Mouse (Mus musculus): ENCODE measurements around the gene Zc3h7b. TPM values are rescaled to one million over a fixed set of nuclear protein-coding genes. Genes with fewer than 3 reads are reported as not detected.

Zc3h7b gene
- total and polyA plus RNA-seq, 3 experiments = 18.2 to 108 (median 41.5) TPM

- peak; percentile 77 for DNase-seq (ENCODE audit: low read depth, low spot score)
- H3K9me3 ChIP-seq (replicated peaks; ENCODE audit: insufficient read depth, low read length) = no peaks in the 10 kb centered on the region
- H3K27ac ChIP-seq (ENCODE audit: control insufficient read depth, low read depth, low read length) = peak overlapping the region; percentile 58
- peak overlapping the region; percentile 72 for H3K9ac ChIP-seq (ENCODE audit: control insufficient read depth, low read depth, low read length, poor library complexity, severe bottlenecking)
- no peaks in the 10 kb centered on the region for H3K27me3 ChIP-seq (ENCODE audit: control insufficient read depth in 1 of 2, insufficient read depth in 2 of 2, low read length in 2 of 2)
- TF ChIP-seq E2F4 (IDR thresholded peaks at IDR 0.05; ENCODE audit: borderline replicate concordance, low read depth, low read length) (no peak), ZKSCAN1 (IDR thresholded peaks at IDR 0.05; ENCODE audit: low read depth, low read length) (no peak), KAT2A (conservative IDR thresholded peaks at IDR 0.05; ENCODE audit: low read depth, low read length) (no peak), ELF1 (IDR thresholded peaks at IDR 0.05; ENCODE audit: low read depth, low read length) (0 out of 2 replicates have a peak, but pooled peaks have one; percentile 30), CTCF (IDR thresholded peaks at IDR 0.05 in 2 of 3, conservative IDR thresholded peaks at IDR 0.05 in 1 of 3; ENCODE audit: control insufficient read depth in 1 of 3, insufficient read depth in 1 of 3, low read depth in 2 of 3, low read length in 3 of 3, poor library complexity in 1 of 3, severe bottlenecking in 1 of 3) (no peak), USF1 (IDR thresholded peaks at IDR 0.05; ENCODE audit: low read depth, low read length) (no peak), CHD2 (IDR thresholded peaks at IDR 0.05; ENCODE audit: low read length) (peak; percentile 30; the same call in 1 of the 2 replicates), POLR2AphosphoS2 (IDR thresholded peaks at IDR 0.05; ENCODE audit: low read length) (no peak), USF2 (IDR thresholded peaks at IDR 0.05; ENCODE audit: borderline replicate concordance in 1 of 2, insufficient read depth in 1 of 2, low read depth in 1 of 2, low read length in 2 of 2) (no peak), POLR2A (IDR thresholded peaks at IDR 0.05; ENCODE audit: control insufficient read depth in 1 of 2, insufficient read depth in 1 of 2, low read depth in 1 of 2, low read length in 2 of 2, poor library complexity in 1 of 2) (0 out of 4 replicates have a peak, but pooled peaks have one; percentile 8 to 29), MYB (IDR thresholded peaks at IDR 0.05; ENCODE audit: low read depth, low read length) (no peak), SIN3A (IDR thresholded peaks at IDR 0.05; ENCODE audit: low read length) (no peak), SMC3 (IDR thresholded peaks at IDR 0.05; ENCODE audit: low read depth, low read length) (no peak), MAFK (IDR thresholded peaks at IDR 0.05; ENCODE audit: borderline replicate concordance, low read depth, low read length) (no peak), MAZ (IDR thresholded peaks at IDR 0.05; ENCODE audit: low read depth, low read length) (peak; percentile 64; the same call in 1 of the 2 replicates), ZC3H11A (IDR thresholded peaks at IDR 0.05; ENCODE audit: low read depth, low read length) (no peak), BHLHE40 (IDR thresholded peaks at IDR 0.05; ENCODE audit: borderline replicate concordance, low read depth, low read length) (no peak), NELFE (IDR thresholded peaks at IDR 0.05; ENCODE audit: low read depth, low read length) (0 out of 2 replicates have a peak, but pooled peaks have one; percentile 32), ZMIZ1 (IDR thresholded peaks at IDR 0.05; ENCODE audit: low read depth, low read length) (no peak), MYC (IDR thresholded peaks at IDR 0.05; ENCODE audit: low read depth, low read length) (no peak), TCF12 (IDR thresholded peaks at IDR 0.05; ENCODE audit: low read depth, low read length) (peak; percentile 55; the same call in 1 of the 2 replicates), GABPA (IDR thresholded peaks at IDR 0.05; ENCODE audit: low read depth, low read length) (no peak), UBTF (IDR thresholded peaks at IDR 0.05; ENCODE audit: borderline replicate concordance, insufficient read depth, low read depth, low read length) (no peak), TAL1 (IDR thresholded peaks at IDR 0.05; ENCODE audit: low read length) (peak; percentile 41), JUND (IDR thresholded peaks at IDR 0.05; ENCODE audit: low read depth, low read length) (no peak), ZNF384 (IDR thresholded peaks at IDR 0.05; ENCODE audit: low read depth, low read length) (no peak), EP300 (IDR thresholded peaks at IDR 0.05; ENCODE audit: low read depth in 1 of 2, low read length in 2 of 2) (peak; percentile 33 to 51; a peak in 3 of 4 replicates), HCFC1 (IDR thresholded peaks at IDR 0.05; ENCODE audit: low read depth, low read length) (no peak), CHD1 (IDR thresholded peaks at IDR 0.05; ENCODE audit: low read depth, low read length) (no peak), POLR2AphosphoS5 (IDR thresholded peaks at IDR 0.05; ENCODE audit: borderline replicate concordance, low read depth, low read length) (no peak), RCOR1 (IDR thresholded peaks at IDR 0.05; ENCODE audit: low read depth, low read length) (no peak; the same call in 1 of the 2 replicates), MAX (IDR thresholded peaks at IDR 0.05; ENCODE audit: low read length) (0 out of 2 replicates have a peak, but pooled peaks have one; percentile 37), NRF1 (IDR thresholded peaks at IDR 0.05; ENCODE audit: insufficient read depth, low read depth, low read length, poor library complexity, severe bottlenecking) (peak; percentile 30; the same call in 1 of the 2 replicates), MXI1 (IDR thresholded peaks at IDR 0.05; ENCODE audit: low read depth, low read length) (no peak; the same call in 1 of the 2 replicates), MEF2A (IDR thresholded peaks at IDR 0.05; ENCODE audit: extremely low read depth, insufficient replicate concordance, low read depth, low read length, poor library complexity, severe bottlenecking) (no peak)
- no peaks in the 10 kb centered on the region; the same call in 1 of the 2 replicates for H3K79me2 ChIP-seq (ENCODE audit: control insufficient read depth, insufficient read depth, low read length, poor library complexity)
- H3K4me3 ChIP-seq (ENCODE audit: control insufficient read depth in 1 of 2, insufficient read depth in 1 of 2, low read depth in 2 of 2, low read length in 2 of 2) = peak overlapping the region; percentile 75 to 78
- H3K36me3 ChIP-seq (ENCODE audit: control insufficient read depth in 1 of 2, insufficient read depth in 2 of 2, low read length in 2 of 2) = peaks cover 0 to 3% of the 10 kb centered on the region in 2 experiments; a peak in 1 of 4 replicates
- peaks cover 17 to 30% of the 10 kb centered on the region in 2 experiments for H3K4me1 ChIP-seq (ENCODE audit: control insufficient read depth in 1 of 2, insufficient read depth in 2 of 2, low read length in 2 of 2)
Observed at GRCm38 (mm10) chr15:81836124-81836821, 91.4 kb downstream of the Zc3h7b start.
